Mouse (Mus musculus) liver, embryonic 14.5 days (tissue): ENCODE results near the gene Sptssa.

Experiments
- CTCF ChIP-seq: IDR thresholded peaks from 2 replicates; pipeline ENCODE4 v1.5.1; 2016; ENCODE audit warnings: antibody characterized with exemption, low read depth, control low read depth
- EP300 ChIP-seq: IDR thresholded peaks from 2 replicates; pipeline ENCODE4 v1.6.1; 2016; ENCODE audit warnings: antibody characterized with exemption, low read depth

DNA sequence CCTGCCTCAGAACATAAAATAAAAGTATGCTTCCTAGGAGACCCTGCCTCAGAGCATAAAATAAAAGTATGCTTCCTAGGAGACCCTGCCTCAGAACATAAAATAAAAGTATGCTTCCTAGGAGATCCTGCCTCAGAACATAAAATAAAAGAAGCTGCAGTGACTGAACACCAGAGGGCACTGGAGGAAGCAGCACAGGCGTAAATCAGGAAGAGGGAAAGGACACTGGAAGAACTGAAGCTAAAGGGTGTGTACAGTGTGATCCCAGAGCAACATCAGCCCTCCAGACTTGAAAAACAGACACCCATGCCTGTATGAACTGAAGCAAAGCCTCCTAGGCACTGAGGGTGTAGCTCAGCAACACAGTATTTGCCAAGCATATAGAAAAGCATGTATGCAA is 26.8 kb upstream of the Sptssa start:
- TF ChIP-seq CTCF (peak; percentile 55), EP300 (no peak)
